Mouse (Mus musculus) limb, embryonic 11.5 days (tissue): ENCODE data around the gene Marveld1. TPM values are rescaled to one million over a fixed set of nuclear protein-coding genes. Genes with fewer than 3 reads are reported as not detected.

Experiments
- ATAC-seq: fragments of 200-750 bp; cut with Nextera tagmentation; 2 replicates; pipeline ENCODE4 v1.8.0; 2017; ENCODE audit warnings: low read depth; ENCODE audit not compliant: insufficient number of reproducible peaks, low FRiP score, low TSS enrichment
- DNase-seq: peaks from one replicate; pipeline ENCODE4 v3.0.0-alpha.2; 2015; ENCODE audit warnings: low spot score
- H3K27ac ChIP-seq: fragments of 300-500 bp; sonication (generic); replicated peaks from 2 replicates; pipeline ENCODE4 v1.5.1; 2014; ENCODE audit warnings: low read depth, mild to moderate bottlenecking, low read length
- H3K27me3 ChIP-seq: fragments of 300-500 bp; sonication (generic); 2 replicates; pipeline ENCODE4 v1.6.1; 2014; ENCODE audit warnings: mild to moderate bottlenecking, low read length, mixed read lengths; ENCODE audit not compliant: control insufficient read depth, insufficient read depth
- H3K36me3 ChIP-seq: fragments of 300-500 bp; sonication (generic); 2 replicates; pipeline ENCODE4 v1.6.1; 2014; ENCODE audit warnings: mild to moderate bottlenecking, low read length, moderate library complexity, mixed read lengths; ENCODE audit not compliant: control insufficient read depth, insufficient read depth
- H3K4me1 ChIP-seq: fragments of 300-500 bp; sonication (generic); 2 replicates; pipeline ENCODE4 v1.6.1; 2014; ENCODE audit warnings: low read length, mixed read lengths; ENCODE audit not compliant: control insufficient read depth, insufficient read depth
- H3K4me2 ChIP-seq: fragments of 300-500 bp; sonication (generic); 2 replicates; pipeline ENCODE4 v1.6.1; 2014; ENCODE audit warnings: low read depth, mild to moderate bottlenecking, moderate library complexity; ENCODE audit not compliant: severe bottlenecking
- H3K4me3 ChIP-seq: fragments of 300-500 bp; sonication (generic); 2 replicates; pipeline ENCODE4 v1.5.1; 2014; ENCODE audit warnings: low read depth, low read length
- H3K9ac ChIP-seq: fragments of 300-500 bp; sonication (generic); 2 replicates; pipeline ENCODE4 v1.6.1; 2014; ENCODE audit warnings: mild to moderate bottlenecking, low read length
- H3K9me3 ChIP-seq: fragments of 300-500 bp; sonication (generic); 2 replicates; pipeline ENCODE4 v1.6.1; 2016; ENCODE audit warnings: low read length; ENCODE audit not compliant: control insufficient read depth
- WGBS: fragments of 180-500 bp; shearing (Covaris S2); extraction: QIAGEN DNeasy Blood & Tissue Kit; methylation state at CpG from one replicate; pipeline ENCODE4 v1.1.7; 2014; 5-methylcytosine and 5-hydroxymethylcytosine counted together
- polyA plus RNA-seq: library from polyadenylated mRNA; unstranded; fragments of >200 nt; fragmentation: Nextera tagmentation; extraction: Ambion mirVana; gene quantifications from 2 replicates; pipeline ENCODE4 v1.2.1, GENCODE M21; 2014

The Marveld1 gene
- polyA plus RNA-seq, 1 experiment from 2014 or later, result 12.3 TPM

- no peak overlapping the region for H3K9ac ChIP-seq
- no peaks in the 10 kb centered on the region for H3K36me3 ChIP-seq
- 29% methylated on average over 8 of the region's 8 CpGs for WGBS
- no peak overlapping the region for H3K27ac ChIP-seq
- no peaks in the 10 kb centered on the region for H3K27me3 ChIP-seq
- ATAC-seq (no peak), DNase-seq (peak; percentile 93)
- no peaks in the 10 kb centered on the region for H3K9me3 ChIP-seq
- H3K4me2 ChIP-seq, result no peak overlapping the region
- H3K4me1 ChIP-seq, result peaks cover 9% of the 10 kb centered on the region; the same call in 1 of the 2 replicates
- H3K4me3 ChIP-seq, result no peak overlapping the region
Observed at GRCm38 (mm10) chr19:42144541-42145167, 2.5 kb upstream of the Marveld1 start.

DNA sequence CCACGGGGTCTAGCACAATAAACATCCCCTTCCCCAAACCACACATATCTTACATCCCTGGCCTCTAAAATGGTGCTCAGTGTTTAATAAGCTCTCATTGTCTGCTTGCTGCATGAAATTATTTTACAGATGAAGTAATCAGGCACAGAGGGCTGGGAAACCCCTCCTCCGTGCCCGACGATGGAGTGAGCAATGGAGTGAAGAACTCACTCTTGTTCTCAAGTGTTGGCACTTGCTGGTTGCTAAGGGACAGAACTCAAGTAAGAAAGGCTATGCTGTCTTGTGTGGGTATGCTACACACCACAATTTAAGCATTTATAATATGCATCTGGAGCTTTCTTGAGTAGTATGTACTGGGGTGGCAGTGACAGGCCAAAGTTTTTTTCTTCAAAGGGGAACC lies 2.0 kb upstream of the Marveld1 start:
- Histone ChIP-seq H3K27me3 (no peaks in the 10 kb centered on the region), H3K4me1 (peaks cover 12% of the 10 kb centered on the region; the same call in 1 of the 2 replicates), H3K36me3 (no peaks in the 10 kb centered on the region), H3K9ac (no peak overlapping the region), H3K27ac (no peak overlapping the region), H3K4me3 (no peak overlapping the region), H3K4me2 (no peak overlapping the region), H3K9me3 (no peaks in the 10 kb centered on the region)
- DNase-seq (no peak), ATAC-seq (no peak)
- WGBS, result 73% methylated on average over 4 of the region's 4 CpGs

DNA sequence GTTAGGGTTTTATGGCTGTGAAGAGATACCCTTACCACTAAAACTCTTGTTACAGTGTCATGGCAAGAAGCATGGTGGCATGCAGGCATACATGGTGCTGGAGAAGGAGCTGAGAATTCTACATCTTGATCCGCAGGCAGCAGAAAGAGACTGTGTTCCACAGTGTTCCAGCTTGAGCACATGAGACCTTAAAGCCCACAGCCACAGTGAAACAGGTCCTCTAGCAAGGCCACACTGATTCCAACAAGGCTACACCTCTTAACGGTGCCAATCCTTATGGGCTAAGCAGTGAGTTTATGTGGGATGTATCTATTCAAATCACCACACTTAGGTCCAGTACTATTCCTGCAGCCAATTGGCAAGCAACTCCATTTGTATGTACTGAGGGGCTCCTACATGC lies 1.5 kb upstream of the Marveld1 start:
- H3K27ac ChIP-seq, result no peak overlapping the region

DNA sequence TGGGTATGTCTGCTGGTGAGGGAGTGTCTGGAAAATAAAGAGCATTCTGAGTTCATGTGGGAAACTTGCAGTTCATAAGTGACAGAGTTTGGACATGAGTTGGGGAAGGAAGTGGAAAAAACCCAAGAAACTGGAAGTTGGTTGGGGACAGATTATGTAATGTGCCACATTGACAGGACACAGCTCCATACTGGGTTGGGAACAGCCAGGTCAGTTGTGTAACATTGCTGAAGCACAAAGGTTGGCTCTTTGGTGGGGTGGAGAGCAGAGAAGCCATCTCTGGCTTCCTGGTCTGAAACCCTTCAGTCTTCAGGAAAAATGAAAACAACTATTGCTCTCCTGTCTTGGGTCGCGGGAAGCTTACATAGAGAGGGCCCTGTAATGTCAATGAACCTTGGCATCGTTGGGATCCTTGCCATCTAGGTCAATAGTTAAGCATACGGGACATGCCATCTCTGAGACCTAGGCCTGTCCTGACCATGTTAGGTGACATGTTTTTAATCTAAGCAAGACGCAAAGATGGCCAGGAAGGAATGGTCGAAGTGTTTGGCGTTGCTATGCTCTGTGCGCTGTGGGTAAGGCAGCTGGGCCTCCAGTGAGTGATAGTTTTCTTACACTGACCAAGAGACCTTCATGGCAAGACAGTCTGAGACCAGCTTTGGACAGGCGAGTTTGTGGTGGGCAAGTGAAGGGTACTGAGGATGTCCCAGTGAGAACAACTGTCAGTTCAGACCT lies 757 bp upstream of the Marveld1 start:
- H3K36me3 ChIP-seq, result no peaks in the 10 kb centered on the region
- H3K9me3 ChIP-seq, result no peaks in the 10 kb centered on the region
- H3K4me3 ChIP-seq, result no peak overlapping the region
- peaks cover 12% of the 10 kb centered on the region; the same call in 1 of the 2 replicates for H3K4me1 ChIP-seq
- no peaks in the 10 kb centered on the region for H3K27me3 ChIP-seq
- no peak overlapping the region; the same call in 1 of the 2 replicates for H3K4me2 ChIP-seq
- no peak overlapping the region for H3K27ac ChIP-seq
- DNase-seq, result no peak
- 89% methylated on average over 9 of the region's 9 CpGs for WGBS
- no peak for ATAC-seq
- peak overlapping the region; percentile 70; the same call in 1 of the 2 replicates for H3K9ac ChIP-seq

More for the DNA sequence above, 1.5 kb upstream of the Marveld1 start:
- Histone ChIP-seq H3K9me3 (no peaks in the 10 kb centered on the region), H3K27me3 (no peaks in the 10 kb centered on the region), H3K9ac (no peak overlapping the region), H3K4me3 (no peak overlapping the region), H3K4me1 (peaks cover 12% of the 10 kb centered on the region; the same call in 1 of the 2 replicates), H3K4me2 (no peak overlapping the region), H3K36me3 (no peaks in the 10 kb centered on the region)
- ATAC-seq (no peak), DNase-seq (no peak)
- WGBS, result 94% methylated on average over 2 of the region's 2 CpGs

DNA sequence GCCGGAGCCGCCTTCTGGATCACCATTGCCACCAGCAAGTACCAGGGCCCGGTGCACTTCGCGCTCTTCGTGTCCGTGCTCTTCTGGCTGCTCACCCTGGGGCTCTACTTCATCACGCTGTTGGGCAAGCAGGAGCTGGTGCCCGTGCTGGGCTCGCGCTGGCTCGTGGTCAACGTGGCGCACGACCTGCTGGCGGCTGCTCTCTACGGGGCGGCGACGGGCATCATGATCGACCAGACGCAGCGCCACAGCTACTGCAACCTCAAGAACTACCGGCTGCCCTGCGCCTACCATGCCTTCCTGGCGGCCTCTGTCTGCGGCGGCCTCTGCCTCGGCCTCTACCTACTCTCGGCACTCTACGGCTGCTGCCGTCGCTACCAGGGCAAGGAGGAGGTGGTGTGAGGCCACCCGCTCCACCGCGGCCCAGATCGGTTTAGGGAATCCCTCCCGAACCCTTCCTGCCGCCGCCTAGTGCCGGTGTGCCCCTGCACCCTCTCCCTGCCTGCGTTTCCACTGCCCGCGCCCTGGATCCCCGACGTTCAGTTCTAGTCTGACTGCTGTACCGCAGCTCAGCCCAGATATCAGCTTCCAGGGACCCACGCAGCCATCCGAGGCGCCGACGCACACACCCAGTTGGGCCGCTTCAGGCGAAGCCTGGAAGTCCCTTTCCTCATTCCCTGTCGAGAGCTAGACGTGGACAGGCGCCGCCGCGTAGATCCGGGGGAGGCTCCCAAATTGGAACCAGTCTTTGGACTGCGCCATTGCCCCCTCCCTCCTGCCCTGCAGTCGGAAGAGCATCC lies 769 bp downstream of the Marveld1 start:
- under 1% methylated on average over 63 of the region's 63 CpGs for WGBS
- peaks cover 15% of the 10 kb centered on the region; the same call in 1 of the 2 replicates for H3K4me1 ChIP-seq
- DNase-seq, result peak; percentile 75

DNA sequence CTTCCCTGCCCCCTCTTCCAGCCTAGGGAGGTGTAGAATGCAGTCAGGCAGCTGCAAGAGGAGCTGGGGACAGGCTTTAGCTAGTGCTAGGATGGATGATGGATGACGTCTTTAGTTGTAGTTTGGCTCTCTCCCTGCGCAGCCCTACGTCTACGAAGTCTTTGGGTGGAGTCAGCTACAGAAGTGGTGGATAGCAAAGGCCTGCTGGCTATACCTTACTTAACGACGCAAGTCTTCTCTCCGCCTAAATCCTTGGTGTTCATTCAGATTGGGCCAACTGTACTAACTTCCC lies 1.3 kb downstream of the Marveld1 start:
- no peaks in the 10 kb centered on the region for H3K9me3 ChIP-seq
- H3K4me1 ChIP-seq, result peaks cover 15% of the 10 kb centered on the region; the same call in 1 of the 2 replicates
- H3K36me3 ChIP-seq, result no peaks in the 10 kb centered on the region
- peak overlapping the region; percentile 90 for H3K4me2 ChIP-seq
- ATAC-seq, result no peak
- H3K4me3 ChIP-seq, result peak overlapping the region; percentile 64
- DNase-seq, result no peak
- WGBS, result 13% methylated on average over 7 of the region's 7 CpGs
- no peaks in the 10 kb centered on the region for H3K27me3 ChIP-seq
- H3K27ac ChIP-seq, result no peak overlapping the region
- H3K9ac ChIP-seq, result peak overlapping the region; percentile 70

More for the DNA sequence above, 769 bp downstream of the Marveld1 start:
- H3K4me2 ChIP-seq, result peak overlapping the region; percentile 90
- H3K36me3 ChIP-seq, result no peaks in the 10 kb centered on the region
- H3K4me3 ChIP-seq, result peak overlapping the region; percentile 64
- H3K9me3 ChIP-seq, result no peaks in the 10 kb centered on the region
- peak overlapping the region; percentile 64 for H3K27ac ChIP-seq
- peak overlapping the region; percentile 70 for H3K9ac ChIP-seq
- H3K27me3 ChIP-seq, result no peaks in the 10 kb centered on the region
- 0 out of 2 replicates have a peak, but pooled peaks have one; percentile 22 for ATAC-seq

DNA sequence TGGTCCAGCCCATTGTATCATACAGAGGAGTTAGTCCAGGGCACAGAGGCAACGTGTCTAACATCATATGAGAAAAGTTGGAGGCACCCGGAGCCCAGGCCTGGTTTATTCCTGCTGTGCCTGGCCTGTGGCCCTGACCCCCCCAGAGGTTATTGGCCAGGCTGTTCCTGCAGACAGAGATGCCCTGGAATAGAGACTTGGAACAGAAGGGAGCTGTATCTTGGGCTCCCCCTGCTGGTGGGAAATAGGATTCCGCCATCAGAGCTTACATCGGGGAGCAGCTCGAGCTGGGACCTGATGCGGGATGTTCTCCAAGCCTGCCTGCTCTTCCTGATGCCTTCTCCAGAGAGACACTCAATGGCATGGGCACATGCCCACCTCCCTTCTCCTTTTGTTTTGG lies 4.8 kb downstream of the Marveld1 start:
- peaks cover 15% of the 10 kb centered on the region; the same call in 1 of the 2 replicates for H3K4me1 ChIP-seq
- no peaks in the 10 kb centered on the region for H3K27me3 ChIP-seq
- DNase-seq (peak; percentile 88), ATAC-seq (no peak)
- H3K27ac ChIP-seq, result no peak overlapping the region
- H3K4me3 ChIP-seq, result no peak overlapping the region
- H3K4me2 ChIP-seq, result no peak overlapping the region
- no peaks in the 10 kb centered on the region for H3K9me3 ChIP-seq
- 5% methylated on average over 6 of the region's 6 CpGs for WGBS
- no peaks in the 10 kb centered on the region for H3K36me3 ChIP-seq
- H3K9ac ChIP-seq, result no peak overlapping the region

GRCm38 (mm10) chr19:42157493-42158237 lies 10.5 kb downstream of the Marveld1 start:
- DNase-seq (no peak), ATAC-seq (no peak)
- Histone ChIP-seq H3K9ac (no peak overlapping the region), H3K27ac (no peak overlapping the region), H3K4me3 (no peak overlapping the region), H3K4me1 (no peaks in the 10 kb centered on the region), H3K4me2 (no peak overlapping the region), H3K9me3 (no peaks in the 10 kb centered on the region), H3K27me3 (no peaks in the 10 kb centered on the region), H3K36me3 (no peaks in the 10 kb centered on the region)
- 52% methylated on average over 12 of the region's 12 CpGs for WGBS
